Mouse (Mus musculus) layer of hippocampus, adult 8-10 months (tissue): ENCODE results near the gene Gpr180. TPM values are rescaled to one million over a fixed set of nuclear protein-coding genes. Genes with fewer than 3 reads are reported as not detected.
"Not testable (repeated sequence)": the region's sequence is repeated elsewhere in the genome, so short reads cannot be mapped to it uniquely, and the experiment has no call there.

Experiments
- DNase-seq, 2 experiments: peaks; one replicate each; pipeline ENCODE4 v3.0.0; 2022; ENCODE audit warnings: low spot score in 2 of 2
- total RNA-seq, 4 experiments: library from RNA; stranded (reverse); gene quantifications; 2 replicates each; pipeline ENCODE4 v1.2.4; 2022

Gpr180 gene
- total RNA-seq, 4 experiments from 2014 or later, result 22.0 to 25.2 (median 23.0) TPM

DNA sequence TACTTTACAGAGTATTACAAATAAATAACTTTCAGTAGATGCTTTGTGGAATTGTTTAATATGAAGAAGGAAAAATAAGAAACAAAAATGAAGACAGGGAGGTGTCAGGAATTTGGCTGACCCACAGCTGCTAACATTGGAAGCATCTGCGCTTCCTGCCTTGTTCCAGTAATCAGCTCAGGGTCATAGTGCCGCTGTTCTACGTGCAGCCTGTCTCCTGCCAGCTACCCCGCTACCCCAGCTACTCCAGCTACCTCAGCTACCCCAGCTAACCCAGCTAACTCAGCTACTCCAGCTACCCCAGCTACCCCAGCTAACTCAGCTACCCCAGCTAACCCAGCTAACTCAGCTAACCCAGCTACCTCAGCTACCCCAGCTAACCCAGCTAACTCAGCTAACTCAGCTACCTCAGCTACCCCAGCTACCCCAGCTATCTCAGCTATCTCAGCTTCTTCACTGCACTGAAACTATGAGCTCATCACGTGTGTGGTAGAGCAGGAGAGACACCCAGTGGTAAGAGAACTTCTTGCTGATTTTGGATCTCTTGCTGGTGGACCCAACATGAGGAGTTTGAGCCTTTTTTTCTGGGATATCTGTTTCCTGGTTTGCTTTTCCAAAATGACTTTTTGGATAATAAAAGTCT, 14.8 kb downstream of the Gpr180 start:
- DNase-seq, result no peak

DNA sequence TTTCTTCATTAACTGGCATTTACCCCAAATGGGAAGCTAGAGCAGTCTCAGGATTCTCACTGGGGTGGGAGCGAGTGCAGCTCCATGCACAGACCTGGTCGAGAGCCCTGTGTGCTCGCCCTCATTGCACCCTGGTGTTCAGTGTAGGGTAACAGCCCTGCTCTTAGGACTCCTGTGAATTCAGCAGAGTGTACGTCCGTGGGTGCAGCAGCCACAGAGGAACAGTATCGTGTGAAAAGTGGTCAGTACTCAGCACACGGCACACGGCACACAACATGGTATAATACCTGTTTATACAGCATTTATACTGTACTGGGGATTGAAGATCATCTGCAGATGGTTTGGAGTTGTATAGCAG, 15.3 kb downstream of the Gpr180 start:
- no peak for DNase-seq

DNA sequence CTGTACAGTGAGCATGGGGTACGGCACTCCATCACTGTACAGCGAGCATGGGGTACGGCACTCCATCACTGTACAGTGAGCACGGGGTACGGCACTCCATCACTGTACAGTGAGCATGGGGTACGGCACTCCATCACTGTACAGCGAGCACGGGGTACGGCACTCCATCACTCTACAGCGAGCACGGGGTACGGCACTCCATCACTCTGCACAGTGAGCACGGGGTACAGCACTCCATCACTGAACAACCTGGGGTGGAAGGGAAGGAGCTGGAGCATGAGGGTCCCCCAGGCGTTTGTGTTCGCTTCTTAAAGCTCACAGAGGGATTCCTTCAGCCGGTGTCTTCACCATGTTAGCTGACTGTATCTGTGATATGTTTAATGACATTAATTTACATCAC, 19.1 kb downstream of the Gpr180 start:
- not testable (repeated sequence) for DNase-seq

DNA sequence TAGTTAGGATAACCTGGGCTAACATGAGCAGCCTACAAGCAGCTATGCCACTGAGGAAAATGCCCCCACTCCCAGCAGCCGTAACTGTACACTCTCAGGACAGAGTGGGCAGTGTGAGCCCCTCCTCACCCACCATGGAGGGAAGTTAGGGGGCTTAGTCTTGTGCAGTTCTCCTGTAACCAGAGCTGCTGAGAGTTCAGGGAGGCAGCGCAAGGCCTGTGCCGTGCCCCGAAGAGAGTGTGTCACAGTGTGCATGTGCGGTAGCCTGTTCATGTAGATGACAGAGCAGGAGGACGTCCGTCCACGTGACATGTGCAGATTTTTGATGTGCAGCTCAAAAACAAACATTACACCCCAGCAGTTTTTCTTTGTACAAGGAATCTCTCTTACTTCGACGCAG, 19.8 kb downstream of the Gpr180 start:
- DNase-seq, result no peak

DNA sequence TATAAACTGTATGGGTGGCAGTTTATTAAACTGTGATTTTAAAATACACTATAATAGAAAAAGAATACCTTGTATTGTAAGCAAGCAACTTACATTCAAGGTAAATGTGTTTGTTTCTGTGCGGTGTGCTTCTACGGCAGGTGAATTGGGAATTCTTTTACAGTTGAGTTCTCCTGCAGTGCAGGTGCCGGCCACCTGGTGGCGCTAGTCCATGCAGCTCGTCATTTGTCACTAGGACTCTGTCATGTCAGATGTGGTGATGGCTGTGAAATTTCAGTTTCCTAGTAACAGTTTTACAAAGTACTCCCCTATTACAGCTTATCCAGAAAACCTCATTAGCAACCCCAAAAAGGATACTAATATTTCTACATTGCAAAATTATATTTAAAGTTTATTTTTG, 20.2 kb downstream of the Gpr180 start:
- peak in 1 of 2 experiments; percentile 71 for DNase-seq

DNA sequence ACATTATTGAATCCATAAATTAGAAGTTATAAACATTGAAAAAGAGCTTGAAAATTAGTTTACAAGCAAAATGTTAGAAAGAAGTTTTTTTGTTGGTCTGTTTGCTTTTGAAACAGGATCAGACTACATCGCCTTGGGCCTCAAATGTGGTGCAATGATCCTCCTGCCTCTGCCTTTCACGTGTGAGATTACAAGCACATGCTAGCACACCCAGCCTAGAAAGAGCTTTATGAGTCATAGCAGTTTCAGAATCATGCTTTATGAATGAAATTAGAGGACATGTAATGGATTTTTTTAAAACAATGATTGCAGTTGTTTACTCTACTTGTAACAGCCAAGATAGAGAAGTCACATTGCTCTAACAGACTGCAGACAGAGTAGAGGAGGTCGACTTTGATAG, 24.8 kb downstream of the Gpr180 start:
- DNase-seq, result no peak

DNA sequence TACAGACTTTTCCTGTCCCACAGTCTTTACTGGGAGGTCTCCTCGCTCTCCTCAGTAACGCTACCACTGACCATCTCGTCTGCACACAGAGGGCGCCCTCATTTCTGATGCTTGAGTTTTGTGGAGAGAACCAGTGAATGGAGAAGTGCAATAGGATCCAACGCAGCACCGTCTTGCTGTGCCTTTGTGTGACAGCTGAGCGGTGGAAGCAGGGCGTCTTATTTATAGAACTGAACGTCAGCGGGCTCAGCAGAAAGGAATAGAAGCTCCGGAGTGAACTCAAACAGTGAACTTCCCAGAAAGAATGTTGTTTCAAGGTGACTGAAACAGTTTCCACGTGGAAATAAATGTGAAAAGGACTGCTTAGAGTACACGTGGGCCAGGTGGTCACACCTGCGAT, 25.7 kb downstream of the Gpr180 start:
- DNase-seq, result no peak

DNA sequence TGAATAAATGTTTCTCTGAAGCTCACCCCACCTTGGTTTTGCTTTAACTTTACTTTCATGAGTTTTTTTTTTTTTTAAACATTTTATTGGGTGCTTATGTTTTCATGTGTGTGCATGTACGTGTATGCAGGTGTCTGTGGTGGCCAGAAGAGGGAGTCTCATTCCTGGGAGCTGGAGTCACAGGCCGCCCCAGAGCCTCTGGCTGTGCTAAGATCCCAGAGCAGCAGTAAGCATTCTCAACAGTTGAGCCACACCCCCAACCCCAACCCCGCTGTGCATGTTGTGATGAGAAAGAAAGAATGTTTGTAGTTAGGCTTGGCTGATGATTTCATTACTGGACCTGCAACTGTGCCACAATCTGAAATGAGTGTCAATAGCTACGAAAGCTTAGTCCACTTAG, 31.8 kb downstream of the Gpr180 start:
- no peak for DNase-seq

DNA sequence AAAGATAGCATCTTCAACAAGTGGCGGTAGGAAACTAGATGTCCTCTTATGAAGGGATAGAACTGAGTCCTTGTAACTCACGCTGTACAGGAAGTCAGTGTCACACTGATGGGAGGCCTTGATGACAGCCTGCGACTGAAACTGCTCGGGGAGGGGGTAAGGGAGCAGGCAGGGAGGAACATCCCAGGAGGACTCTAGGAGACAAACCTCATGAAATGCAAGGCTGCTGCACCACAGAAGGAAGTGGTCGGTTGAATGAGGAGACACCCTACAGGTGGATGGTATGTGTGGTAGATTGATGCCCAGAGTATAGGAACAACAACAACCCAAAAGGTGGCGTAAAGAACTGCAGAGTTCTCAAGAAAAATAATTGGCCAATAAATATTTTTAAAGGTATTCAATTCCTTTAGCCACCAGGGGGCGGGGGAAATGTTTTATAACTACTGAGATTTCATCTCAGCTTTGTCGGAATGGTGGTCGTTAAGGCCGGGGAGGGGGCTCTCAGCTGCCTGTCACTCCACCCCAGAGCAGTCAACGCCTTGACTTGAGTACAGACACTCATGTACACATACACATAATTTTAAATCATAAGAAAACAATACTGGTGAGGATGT, 36.7 kb downstream of the Gpr180 start:
- DNase-seq, result no peak

DNA sequence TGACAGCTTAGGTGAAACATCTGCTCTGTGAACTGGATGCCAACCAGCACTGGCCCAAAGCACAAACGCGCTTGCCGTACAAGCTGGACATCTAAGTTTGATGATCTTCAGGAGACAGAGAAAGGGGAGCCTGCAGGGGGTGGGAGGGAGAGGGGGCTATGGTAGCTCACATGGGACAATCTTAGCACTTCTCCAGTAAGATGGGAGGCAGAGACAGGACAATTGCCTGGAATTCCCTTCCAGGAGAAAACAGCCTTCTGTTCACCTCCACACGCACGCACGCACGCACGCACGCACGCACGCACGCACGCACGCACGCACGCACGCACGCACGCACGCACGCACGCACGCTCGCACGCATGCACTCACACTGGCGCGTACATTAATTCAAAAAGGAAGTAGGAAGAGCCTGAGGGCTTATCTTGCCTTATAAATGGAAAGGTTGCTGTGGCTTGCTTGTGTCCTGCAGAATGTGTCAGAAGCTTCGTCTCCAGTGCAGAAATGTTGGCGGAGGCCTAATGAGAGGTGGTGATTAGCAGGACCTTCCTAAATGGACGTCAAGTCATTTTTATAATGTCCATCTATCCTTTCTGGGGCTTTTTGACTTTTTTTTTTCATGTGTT, 38.2 kb downstream of the Gpr180 start:
- DNase-seq, result no peak

DNA sequence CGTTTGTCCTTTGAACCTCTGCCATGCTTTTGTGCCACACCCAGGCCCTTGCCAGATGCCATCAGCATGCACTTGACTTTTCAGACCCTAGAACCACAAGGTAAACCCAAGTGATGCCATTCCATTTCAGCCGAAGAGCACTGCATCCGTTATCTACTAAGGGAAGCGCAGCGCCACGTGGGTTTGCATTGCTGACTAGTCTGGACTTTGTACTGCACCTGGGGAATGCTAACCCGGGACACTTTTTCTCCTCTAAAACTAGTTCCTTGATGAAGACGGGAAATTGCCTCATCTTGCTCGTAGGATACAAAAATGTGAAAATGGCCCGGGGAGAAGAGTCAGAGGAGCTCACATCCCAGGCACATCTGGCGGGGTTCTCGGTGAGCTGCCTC, 38.7 kb downstream of the Gpr180 start:
- DNase-seq, result no peak

DNA sequence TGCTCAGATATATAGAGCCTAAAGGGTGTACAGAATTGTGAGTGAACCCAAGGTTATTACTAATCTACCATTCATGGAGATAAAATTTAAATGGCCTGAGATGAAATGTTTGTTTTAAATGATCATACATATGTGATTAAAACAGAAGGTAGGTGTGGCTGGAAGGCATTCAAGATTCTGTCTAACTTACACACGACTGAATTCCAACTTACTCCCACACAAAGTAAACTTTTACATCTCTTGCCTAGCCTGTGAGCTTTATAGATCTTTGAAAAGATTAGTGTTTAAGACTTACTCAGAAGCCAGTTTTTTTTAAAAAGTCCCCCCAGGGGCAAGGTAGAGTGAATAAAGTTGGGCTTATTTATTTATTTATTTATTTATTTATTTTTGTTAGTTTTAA, 42.3 kb downstream of the Gpr180 start:
- no peak for DNase-seq

DNA sequence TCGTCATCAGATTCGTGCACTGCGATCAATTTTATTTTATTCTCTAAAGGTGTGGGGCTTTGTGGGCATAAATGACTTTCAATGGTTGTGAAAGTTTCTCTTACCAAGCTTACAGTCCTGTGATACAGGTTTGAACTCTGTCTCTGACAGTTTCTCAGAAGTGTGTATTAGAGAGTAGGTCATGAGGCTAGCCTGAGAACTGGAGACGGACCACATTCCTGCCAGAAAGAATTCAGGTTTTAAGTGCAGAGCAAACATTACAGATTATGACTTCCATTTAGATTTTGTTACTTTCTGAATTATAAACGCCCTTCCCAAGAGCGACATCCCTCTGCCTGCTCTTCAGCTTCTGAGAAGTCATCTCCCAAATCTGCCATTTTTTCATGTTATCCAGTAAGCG, 42.7 kb downstream of the Gpr180 start:
- no peak for DNase-seq

DNA sequence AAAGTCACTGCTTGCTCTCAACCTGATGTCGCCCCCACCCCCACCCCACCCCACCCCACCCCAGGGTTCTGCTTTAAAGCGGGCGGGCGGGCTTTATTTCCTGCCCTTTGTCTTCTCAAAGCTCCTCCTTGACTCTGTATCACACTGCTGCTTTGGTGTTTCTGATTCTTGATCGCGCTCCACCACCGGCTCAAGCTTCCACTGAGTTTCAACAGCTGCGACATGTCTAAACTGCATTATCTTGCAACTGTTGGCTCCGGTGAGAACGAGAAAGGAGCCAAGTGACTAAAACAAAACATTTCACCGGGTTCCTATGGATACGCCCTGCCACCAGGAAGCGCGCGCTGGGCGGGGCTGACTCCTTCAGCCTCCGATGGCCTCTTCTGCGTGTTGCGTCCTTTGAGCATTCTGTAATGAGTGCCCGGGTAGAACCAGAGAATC, 43.2 kb downstream of the Gpr180 start:
- no peak for DNase-seq

DNA sequence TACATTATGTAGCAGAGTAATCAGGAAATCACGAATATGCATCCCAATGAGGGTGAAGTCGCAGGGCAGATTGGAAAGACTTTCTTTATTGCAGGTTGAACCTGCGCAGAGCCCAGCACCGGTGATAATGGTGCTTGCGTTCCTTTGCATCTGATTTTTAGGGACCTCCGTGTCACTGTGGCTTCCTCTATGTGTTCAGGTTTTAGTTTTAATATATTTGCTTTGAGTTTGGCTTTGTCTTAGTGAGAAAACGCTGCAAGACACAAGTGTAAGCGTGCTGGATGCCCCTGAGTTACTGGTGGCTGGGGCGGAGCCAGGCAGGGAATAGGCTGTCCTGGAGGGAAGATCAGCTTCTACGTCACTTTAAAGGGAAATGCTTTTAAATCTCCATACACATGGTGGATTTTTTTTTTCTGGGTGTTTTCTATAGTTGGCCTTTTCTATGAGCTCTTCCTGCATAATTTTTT, 43.8 kb downstream of the Gpr180 start:
- DNase-seq, result no peak

DNA sequence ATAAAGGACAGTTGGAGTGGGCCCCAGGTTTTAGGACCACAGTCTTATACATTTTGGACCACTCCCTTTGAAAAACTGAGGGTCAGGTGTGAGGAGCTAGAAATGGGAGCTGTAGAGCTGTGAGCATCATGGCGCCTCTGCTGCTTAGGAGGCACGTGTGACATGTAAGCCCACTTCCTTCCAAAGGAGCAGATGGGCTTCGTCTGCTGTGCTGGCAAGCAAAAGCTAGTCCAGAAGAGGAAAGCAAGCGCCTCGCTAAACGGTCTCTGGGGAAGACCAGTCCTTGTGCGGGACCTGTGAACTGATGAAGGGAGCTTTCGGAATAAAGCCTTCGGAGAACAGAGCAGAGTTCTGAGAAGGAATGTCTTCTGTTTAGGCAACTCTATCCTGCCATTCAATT, 54.5 kb downstream of the Gpr180 start:
- DNase-seq, result no peak

DNA sequence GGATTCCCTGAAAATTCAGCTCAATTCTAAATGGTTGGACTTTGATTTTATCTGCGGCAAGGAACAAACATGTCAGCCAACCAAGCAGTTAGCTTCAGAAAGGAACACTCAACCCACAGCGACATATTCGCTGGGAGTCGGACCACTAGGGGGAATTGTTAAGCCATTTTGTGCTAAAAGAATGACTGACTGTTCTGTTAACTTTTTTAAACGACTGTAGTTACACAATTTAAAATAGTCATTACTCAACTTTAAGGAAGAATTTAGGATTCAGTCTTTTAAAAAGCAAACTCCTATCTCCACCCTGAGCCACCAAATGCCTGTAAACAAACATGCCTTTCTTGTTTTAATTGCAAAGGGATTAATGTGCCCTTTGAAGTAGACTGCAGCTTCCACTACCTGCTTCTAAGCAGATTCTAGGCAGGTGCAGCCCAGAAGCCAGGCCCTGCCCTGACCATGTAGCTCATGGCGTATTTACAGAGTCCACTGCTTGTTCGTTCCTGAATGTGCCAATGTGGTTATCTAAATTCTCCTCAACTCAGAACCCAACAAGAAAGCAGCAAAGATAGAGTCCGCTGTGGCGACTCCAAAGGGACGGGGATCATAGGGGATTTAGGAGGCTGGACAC, 56.2 kb downstream of the Gpr180 start:
- no peak for DNase-seq

DNA sequence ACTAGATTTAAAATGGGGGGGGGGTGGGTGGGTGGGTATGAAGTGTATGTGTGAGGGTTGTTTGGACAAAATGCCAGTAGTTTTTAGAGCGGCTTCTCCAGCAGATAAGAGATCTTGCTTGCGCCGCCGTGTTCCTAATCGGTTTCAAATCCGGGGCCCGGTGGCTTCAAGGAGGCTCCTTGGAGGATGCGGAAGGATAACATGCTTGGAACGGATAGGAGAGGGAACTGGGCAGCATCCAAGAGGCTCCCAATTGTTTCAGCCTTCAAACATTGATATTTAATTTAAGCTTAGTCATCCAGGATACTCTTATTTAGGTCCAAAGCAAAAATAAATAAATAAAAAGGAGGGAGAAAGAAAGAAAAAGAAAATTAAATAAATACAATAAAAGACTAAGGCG, 56.7 kb downstream of the Gpr180 start:
- no peak for DNase-seq

DNA sequence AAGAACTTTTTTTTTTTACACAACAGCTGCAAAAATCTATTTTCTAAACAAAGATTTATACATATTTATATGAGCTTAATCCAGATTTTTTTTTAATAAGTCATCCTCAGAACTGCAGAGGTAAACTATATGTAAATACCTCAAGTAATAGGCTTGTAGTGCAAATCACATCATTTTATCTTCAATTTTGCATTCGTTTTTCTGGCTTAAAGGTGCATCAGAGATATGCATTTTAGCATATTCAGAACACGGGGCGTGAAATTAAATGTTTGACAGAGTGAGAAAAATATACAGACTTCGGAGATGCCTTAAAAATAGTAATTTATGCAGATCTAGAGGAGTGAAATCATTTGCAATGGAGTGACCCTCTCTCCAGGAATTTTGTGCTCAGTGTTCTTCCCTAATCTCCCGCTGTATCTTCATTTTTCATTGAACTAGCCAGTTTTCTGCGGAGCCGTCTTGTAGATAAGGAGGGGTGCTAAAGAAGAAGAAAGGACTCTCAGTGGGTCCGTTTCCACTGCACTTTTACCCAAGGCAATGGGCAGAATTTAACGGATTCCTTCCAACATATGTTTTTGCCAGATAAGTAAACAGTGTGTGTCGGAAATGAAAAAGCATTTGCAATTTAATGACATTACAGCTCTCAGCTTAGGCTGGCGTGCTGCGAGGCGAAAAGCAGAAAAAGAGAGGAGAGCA, 57.4 kb downstream of the Gpr180 start:
- no peak for DNase-seq

DNA sequence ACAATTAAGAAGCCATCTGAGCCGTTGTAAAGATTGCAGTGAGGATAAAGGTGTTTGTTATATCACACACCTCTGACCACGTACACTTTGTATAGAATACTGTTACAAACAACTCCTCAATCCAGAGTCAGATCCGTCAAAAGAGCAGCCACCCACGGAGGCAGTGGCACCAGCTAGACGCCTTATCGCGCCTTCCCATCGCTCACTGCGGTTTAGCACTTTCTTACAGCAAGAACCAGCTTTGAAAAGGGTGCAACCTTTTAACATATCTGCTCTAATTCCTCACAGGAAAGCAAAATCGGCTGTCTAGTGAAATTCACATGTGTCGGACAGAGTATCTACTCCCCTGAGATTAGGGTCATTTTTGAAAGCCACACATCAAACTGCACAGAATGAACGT, 60.1 kb downstream of the Gpr180 start:
- DNase-seq, result no peak

DNA sequence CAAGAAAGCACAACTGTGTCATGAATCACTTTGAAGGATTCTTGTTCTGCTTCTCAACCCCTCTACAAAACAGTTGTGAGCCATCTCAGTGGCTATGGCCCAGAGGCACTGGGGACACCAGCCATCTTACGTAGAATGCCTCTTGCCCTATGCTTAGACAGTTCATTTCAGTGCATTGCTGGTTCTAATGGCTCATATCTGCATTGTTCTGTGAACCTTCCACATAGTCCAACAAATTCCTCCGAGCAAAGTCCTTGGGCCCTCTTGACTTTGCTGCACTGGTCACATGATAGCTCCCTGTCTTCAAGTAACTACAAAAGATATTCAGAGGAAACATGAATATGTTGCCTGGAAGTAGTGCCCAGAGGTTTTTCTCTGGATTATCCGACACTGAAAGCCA, 63.8 kb downstream of the Gpr180 start:
- DNase-seq, result no peak

DNA sequence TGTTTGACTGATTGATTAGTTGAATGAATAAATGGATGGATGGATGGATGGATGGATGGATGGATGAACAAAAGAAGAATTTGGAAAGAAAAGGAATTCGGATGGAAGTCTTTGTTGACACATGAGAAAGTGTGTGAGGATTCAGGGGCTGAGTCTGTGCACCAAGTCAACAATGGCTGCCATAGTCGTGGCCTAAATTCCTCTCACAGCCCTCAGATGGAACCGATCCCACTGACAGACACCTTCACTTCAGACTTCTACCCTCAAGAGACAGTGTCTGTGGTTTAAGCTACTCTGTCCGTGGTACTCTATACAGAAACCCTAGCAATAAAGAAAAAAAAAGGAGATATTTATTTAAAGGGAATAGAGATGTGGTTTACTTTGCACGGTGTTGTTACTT, 65.0 kb downstream of the Gpr180 start:
- no peak for DNase-seq
